Mouse (Mus musculus) kidney, adult 2 months (tissue): ENCODE measurements around the gene Ppp1r1a. TPM values are rescaled to one million over a fixed set of nuclear protein-coding genes. Genes with fewer than 3 reads are reported as not detected.

Experiments
- DNase-seq: peaks from one replicate; pipeline ENCODE4 v3.0.0; 2021
- H3K27ac ChIP-seq: fragments of 200-500 bp; 2 replicates; pipeline ENCODE4 v1.5.1; 2012; ENCODE audit warnings: low read depth, low read length, control low read depth, inconsistent platforms; ENCODE audit not compliant: insufficient read depth
- H3K27me3 ChIP-seq: fragments of 200-500 bp; replicated peaks from 2 replicates; pipeline ENCODE4 v1.6.1; 2012; ENCODE audit warnings: mild to moderate bottlenecking, moderate library complexity, low read length, inconsistent platforms; ENCODE audit not compliant: control insufficient read depth, insufficient read depth
- H3K36me3 ChIP-seq: fragments of 200-500 bp; 2 replicates; pipeline ENCODE4 v1.6.1; 2012; ENCODE audit warnings: mild to moderate bottlenecking, moderate library complexity, low read length, inconsistent platforms; ENCODE audit not compliant: control insufficient read depth, insufficient read depth
- H3K4me1 ChIP-seq: fragments of 200-500 bp; 2 replicates; pipeline ENCODE4 v1.6.1; 2011; ENCODE audit warnings: low read length; ENCODE audit not compliant: control insufficient read depth, insufficient read depth
- H3K4me3 ChIP-seq: fragments of 200-500 bp; 2 replicates; pipeline ENCODE4 v1.5.1; 2011; ENCODE audit warnings: mild to moderate bottlenecking, low read depth, low read length, control low read depth; ENCODE audit not compliant: insufficient read depth
- CTCF ChIP-seq: fragments of 200-500 bp; conservative IDR thresholded peaks from 2 replicates; pipeline ENCODE4 v1.5.1; 2011; ENCODE audit warnings: low read depth, mild to moderate bottlenecking, control low read depth, low read length, moderate library complexity, mixed read lengths; ENCODE audit not compliant: insufficient read depth, insufficient read length
- POLR2A ChIP-seq: fragments of 200-500 bp; IDR thresholded peaks from one replicate; pipeline ENCODE4 v1.6.1; 2011; ENCODE audit warnings: low read depth, low read length, control low read depth
- WGBS: fragments of 180-500 bp; shearing (Covaris S2); methylation state at CpG from one replicate; pipeline ENCODE4 v1.1.7; 2018; 5-methylcytosine and 5-hydroxymethylcytosine counted together
- polyA plus RNA-seq: library from polyadenylated mRNA; depleted of rRNA; stranded (reverse); fragments of >200 nt; gene quantifications from 2 replicates; pipeline ENCODE4 v1.2.3, GENCODE M21; 2012

The Ppp1r1a gene
- polyA plus RNA-seq, 1 experiment = 258 TPM

- Histone ChIP-seq H3K4me3 (no peak overlapping the region), H3K27me3 (no peaks in the 10 kb centered on the region), H3K4me1 (no peaks in the 10 kb centered on the region), H3K27ac (no peak overlapping the region), H3K36me3 (no peaks in the 10 kb centered on the region)
- DNase-seq = no peak
- no peak for TF ChIP-seq POLR2A
- no peak for TF ChIP-seq CTCF
- 81% methylated on average over 7 of the region's 7 CpGs for WGBS
Measured at GRCm38 (mm10) chr15:103534054-103534620, 3.7 kb downstream of the Ppp1r1a start.

- DNase-seq = peak; percentile 64
- Histone ChIP-seq H3K4me3 (no peak overlapping the region), H3K36me3 (no peaks in the 10 kb centered on the region), H3K27ac (no peak overlapping the region), H3K4me1 (no peaks in the 10 kb centered on the region), H3K27me3 (no peaks in the 10 kb centered on the region)
- WGBS = 5% methylated on average over 5 of the region's 5 CpGs
- peak; percentile 90 for TF ChIP-seq CTCF
- TF ChIP-seq POLR2A = no peak
Measured at GRCm38 (mm10) chr15:103530372-103530771, 7.4 kb downstream of the Ppp1r1a start.

- no peaks in the 10 kb centered on the region for H3K4me1 ChIP-seq
- WGBS = 73% methylated on average over 3 of the region's 3 CpGs
- H3K27ac ChIP-seq = no peak overlapping the region
- H3K36me3 ChIP-seq = no peaks in the 10 kb centered on the region
- H3K4me3 ChIP-seq = no peak overlapping the region
- no peaks in the 10 kb centered on the region for H3K27me3 ChIP-seq
- DNase-seq = no peak
- TF ChIP-seq CTCF = no peak
- TF ChIP-seq POLR2A = no peak
Measured at GRCm38 (mm10) chr15:103523156-103523555, 14.6 kb downstream of the Ppp1r1a start.

- Histone ChIP-seq H3K4me3 (no peak overlapping the region), H3K4me1 (no peaks in the 10 kb centered on the region), H3K27me3 (no peaks in the 10 kb centered on the region), H3K36me3 (no peaks in the 10 kb centered on the region), H3K27ac (no peak overlapping the region)
- TF ChIP-seq CTCF = no peak
- 51% methylated on average over 3 of the region's 3 CpGs for WGBS
- no peak for DNase-seq
Measured at GRCm38 (mm10) chr15:103522458-103523099, 15.2 kb downstream of the Ppp1r1a start.

- 48% methylated on average over 4 of the region's 4 CpGs for WGBS
- no peaks in the 10 kb centered on the region for H3K36me3 ChIP-seq
- no peaks in the 10 kb centered on the region for H3K27me3 ChIP-seq
- no peak overlapping the region for H3K27ac ChIP-seq
- DNase-seq = no peak
- H3K4me3 ChIP-seq = no peak overlapping the region
- no peak for TF ChIP-seq CTCF
- no peak for TF ChIP-seq POLR2A
- no peaks in the 10 kb centered on the region for H3K4me1 ChIP-seq
Measured at GRCm38 (mm10) chr15:103519386-103520378, 18.1 kb downstream of the Ppp1r1a start.

- no peak for DNase-seq
- 18% methylated on average over 5 of the region's 5 CpGs for WGBS
- H3K27me3 ChIP-seq = no peaks in the 10 kb centered on the region
- no peak overlapping the region for H3K27ac ChIP-seq
- TF ChIP-seq POLR2A (no peak), CTCF (no peak)
- H3K36me3 ChIP-seq = no peaks in the 10 kb centered on the region
- no peaks in the 10 kb centered on the region for H3K4me1 ChIP-seq
- no peak overlapping the region for H3K4me3 ChIP-seq
Measured at GRCm38 (mm10) chr15:103518600-103519385, 19.0 kb downstream of the Ppp1r1a start.
